Mouse (Mus musculus): ENCODE measurements around the gene Slc6a16. TPM values are rescaled to one million over a fixed set of nuclear protein-coding genes. Genes with fewer than 3 reads are reported as not detected.

Slc6a16 gene
- polyA plus RNA-seq, 1 experiment from 2014 or later: 0.18 TPM

- no peak for ATAC-seq (replicated peaks; ENCODE audit: low FRiP score, low read depth)
- Histone ChIP-seq H3K27ac (no peak overlapping the region), H3K4me1 (replicated peaks; ENCODE audit: insufficient read depth, low read length) (no peaks in the 10 kb centered on the region; the same call in 1 of the 2 replicates), H3K36me3 (ENCODE audit: insufficient read depth, low read length) (no peaks in the 10 kb centered on the region), H3K4me2 (ENCODE audit: low read length) (no peak overlapping the region), H3K27me3 (ENCODE audit: insufficient read depth, low read length) (no peaks in the 10 kb centered on the region), H3K9ac (ENCODE audit: low read depth, low read length) (no peak overlapping the region), H3K9me3 (replicated peaks; ENCODE audit: low read length) (no peaks in the 10 kb centered on the region), H3K4me3 (replicated peaks; ENCODE audit: low read depth, low read length) (no peak overlapping the region)
- 44% methylated on average over 10 of the region's 10 CpGs for WGBS
- no peak for TF ChIP-seq CTCF (IDR thresholded peaks at IDR 0.05; ENCODE audit: low read depth)
- no peak for DNase-seq (ENCODE audit: low spot score)
Observed at GRCm38 (mm10) chr7:45202654-45203053, 38.2 kb upstream of the Slc6a16 start.

- Histone ChIP-seq H3K36me3 (ENCODE audit: insufficient read depth, low read length) (no peaks in the 10 kb centered on the region), H3K4me2 (ENCODE audit: low read length) (peak within 1 kb of the TSS; percentile 54), H3K9ac (ENCODE audit: low read depth, low read length) (peak within 1 kb of the TSS; percentile 37; the same call in 1 of the 2 replicates), H3K4me1 (replicated peaks; ENCODE audit: insufficient read depth, low read length) (no peaks in the 10 kb centered on the region; the same call in 1 of the 2 replicates), H3K27me3 (ENCODE audit: insufficient read depth, low read length) (no peaks in the 10 kb centered on the region), H3K4me3 (replicated peaks; ENCODE audit: low read depth, low read length) (peak within 1 kb of the TSS; percentile 32), H3K9me3 (replicated peaks; ENCODE audit: low read length) (no peaks in the 10 kb centered on the region), H3K27ac (no peak within 1 kb of the TSS)
- 8% methylated on average over 44 of the region's 44 CpGs for WGBS
- no peak for TF ChIP-seq CTCF (IDR thresholded peaks at IDR 0.05; ENCODE audit: low read depth)
- ATAC-seq (replicated peaks; ENCODE audit: low FRiP score, low read depth): peak; percentile 90
- peak; percentile 99 for DNase-seq (ENCODE audit: low spot score)
Observed at GRCm38 (mm10) chr7:45204380-45205143, 36.3 kb upstream of the Slc6a16 start, which contains the start of gene Ccdc155. Ccdc155 (minus strand) TSS chr7:45204892.

- TF ChIP-seq CTCF (IDR thresholded peaks at IDR 0.05; ENCODE audit: low read depth): peak; percentile 34; the same call in 1 of the 2 replicates
- Histone ChIP-seq H3K27ac (no peak overlapping the region), H3K36me3 (ENCODE audit: insufficient read depth, low read length) (no peaks in the 10 kb centered on the region), H3K9ac (ENCODE audit: low read depth, low read length) (no peak overlapping the region), H3K4me1 (replicated peaks; ENCODE audit: insufficient read depth, low read length) (peaks cover 6% of the 10 kb centered on the region; the same call in 1 of the 2 replicates), H3K9me3 (replicated peaks; ENCODE audit: low read length) (no peaks in the 10 kb centered on the region), H3K27me3 (ENCODE audit: insufficient read depth, low read length) (peaks cover 6% of the 10 kb centered on the region; the same call in 1 of the 2 replicates), H3K4me2 (ENCODE audit: low read length) (no peak overlapping the region), H3K4me3 (replicated peaks; ENCODE audit: low read depth, low read length) (no peak overlapping the region)
- ATAC-seq (replicated peaks; ENCODE audit: low FRiP score, low read depth): no peak
- no peak for DNase-seq (ENCODE audit: low spot score)
- 78% methylated on average over 6 of the region's 6 CpGs for WGBS
Observed at GRCm38 (mm10) chr7:45208260-45208659, 32.6 kb upstream of the Slc6a16 start.

- no peak overlapping the region for H3K4me3 ChIP-seq (replicated peaks; ENCODE audit: low read depth, low read length)
- DNase-seq (ENCODE audit: low spot score) (no peak), ATAC-seq (replicated peaks; ENCODE audit: low FRiP score, low read depth) (no peak)
- TF ChIP-seq CTCF (IDR thresholded peaks at IDR 0.05; ENCODE audit: low read depth): no peak
- H3K27ac ChIP-seq: no peak overlapping the region
- 0 out of 2 replicates have a peak, but pooled peaks cover 6% of the 10 kb centered on the region for H3K4me1 ChIP-seq (replicated peaks; ENCODE audit: insufficient read depth, low read length)
- peak overlapping the region; percentile 18; the same call in 1 of the 2 replicates for H3K9ac ChIP-seq (ENCODE audit: low read depth, low read length)
- no peaks in the 10 kb centered on the region for H3K36me3 ChIP-seq (ENCODE audit: insufficient read depth, low read length)
- H3K4me2 ChIP-seq (ENCODE audit: low read length): no peak overlapping the region
- H3K9me3 ChIP-seq (replicated peaks; ENCODE audit: low read length): no peaks in the 10 kb centered on the region
- H3K27me3 ChIP-seq (ENCODE audit: insufficient read depth, low read length): peaks cover 6% of the 10 kb centered on the region; the same call in 1 of the 2 replicates
- 61% methylated on average over 10 of the region's 10 CpGs for WGBS
Observed at GRCm38 (mm10) chr7:45211070-45211469, 29.8 kb upstream of the Slc6a16 start.

GRCm38 (mm10) chr7:45211851-45212251 is 29.0 kb upstream of the Slc6a16 start, which contains the start of gene Dkkl1:
Dkkl1 (minus strand) TSS chr7:45212147.
- ATAC-seq (replicated peaks; ENCODE audit: low FRiP score, low read depth) (no peak), DNase-seq (ENCODE audit: low spot score) (no peak)
- 0 out of 2 replicates have a peak within 1 kb of the TSS, but pooled peaks have one; percentile 12 for H3K4me3 ChIP-seq (replicated peaks; ENCODE audit: low read depth, low read length)
- H3K9ac ChIP-seq (ENCODE audit: low read depth, low read length): peak within 1 kb of the TSS; percentile 18; the same call in 1 of the 2 replicates
- no peak within 1 kb of the TSS for H3K27ac ChIP-seq
- peaks cover 9% of the 10 kb centered on the region; the same call in 1 of the 2 replicates for H3K4me1 ChIP-seq (replicated peaks; ENCODE audit: insufficient read depth, low read length)
- H3K36me3 ChIP-seq (ENCODE audit: insufficient read depth, low read length): no peaks in the 10 kb centered on the region
- WGBS: 5% methylated on average over 17 of the region's 17 CpGs
- no peaks in the 10 kb centered on the region for H3K9me3 ChIP-seq (replicated peaks; ENCODE audit: low read length)
- TF ChIP-seq CTCF (IDR thresholded peaks at IDR 0.05; ENCODE audit: low read depth): no peak
- H3K4me2 ChIP-seq (ENCODE audit: low read length): peak within 1 kb of the TSS; percentile 43
- H3K27me3 ChIP-seq (ENCODE audit: insufficient read depth, low read length): peaks cover 6% of the 10 kb centered on the region; the same call in 1 of the 2 replicates

GRCm38 (mm10) chr7:45212356-45212755 is 28.5 kb upstream of the Slc6a16 start:
- H3K4me1 ChIP-seq (replicated peaks; ENCODE audit: insufficient read depth, low read length): peaks cover 12% of the 10 kb centered on the region; the same call in 1 of the 2 replicates
- no peak for TF ChIP-seq CTCF (IDR thresholded peaks at IDR 0.05; ENCODE audit: low read depth)
- no peak overlapping the region for H3K27ac ChIP-seq
- H3K4me3 ChIP-seq (replicated peaks; ENCODE audit: low read depth, low read length): no peak overlapping the region
- 70% methylated on average over 7 of the region's 7 CpGs for WGBS
- H3K36me3 ChIP-seq (ENCODE audit: insufficient read depth, low read length): no peaks in the 10 kb centered on the region
- H3K9ac ChIP-seq (ENCODE audit: low read depth, low read length): no peak overlapping the region
- DNase-seq (ENCODE audit: low spot score) (no peak), ATAC-seq (replicated peaks; ENCODE audit: low FRiP score, low read depth) (no peak)
- H3K27me3 ChIP-seq (ENCODE audit: insufficient read depth, low read length): peaks cover 6% of the 10 kb centered on the region; the same call in 1 of the 2 replicates
- H3K4me2 ChIP-seq (ENCODE audit: low read length): peak overlapping the region; percentile 43; the same call in 1 of the 2 replicates
- H3K9me3 ChIP-seq (replicated peaks; ENCODE audit: low read length): no peaks in the 10 kb centered on the region
